Mouse (Mus musculus) G1E (cell line): Measurements from ENCODE around the gene Mrpl51.

ENCODE experiments used
- CTCF ChIP-seq: IDR thresholded peaks from 2 replicates; pipeline ENCODE4 v1.5.1; 2012; ENCODE audit warnings: low read depth, low read length, inconsistent platforms, mixed read lengths
- GATA2 ChIP-seq: IDR thresholded peaks from 2 replicates; pipeline ENCODE4 v1.6.1; 2012; ENCODE audit warnings: low read depth, low read length, inconsistent platforms, borderline replicate concordance

GRCm38 (mm10) chr6:125148926-125149568 lies 42.6 kb upstream of the Mrpl51 start:
- no peak for TF ChIP-seq CTCF
- no peak for TF ChIP-seq GATA2
